Mouse (Mus musculus) MN1 (cell line): Measurements from ENCODE around the gene Hpdl.
A peak's percentile ranks its signal among the peaks of the same experiment; 100 is the strongest.
"Not testable (repeated sequence)": the region's sequence is repeated elsewhere in the genome, so short reads cannot be mapped to it uniquely, and the experiment has no call there.

ENCODE experiments used
- DNase-seq: peaks from one replicate; pipeline ENCODE4 v3.0.0-alpha.2; 2016; ENCODE audit warnings: low spot score

The Hpdl gene

GRCm38 (mm10) chr4:116821694-116822016, at the start of gene Hpdl:
TSS of gene Hpdl (minus strand) at chr4:116821707.
- DNase-seq, result no peak

- DNase-seq, result no peak
These were observed 48.4 kb upstream of the Hpdl start for GRCm38 (mm10) chr4:116869898-116870297.

GRCm38 (mm10) chr4:116862023-116862422, 40.5 kb upstream of the Hpdl start:
- DNase-seq, result no peak

- no peak for DNase-seq
These were observed 38.2 kb upstream of the Hpdl start for GRCm38 (mm10) chr4:116859711-116860110.

- no peak for DNase-seq
These were observed 35.7 kb upstream of the Hpdl start for GRCm38 (mm10) chr4:116857203-116857602.

GRCm38 (mm10) chr4:116854286-116854685, 32.8 kb upstream of the Hpdl start:
- DNase-seq, result no peak

GRCm38 (mm10) chr4:116849901-116850300, 28.4 kb upstream of the Hpdl start:
- no peak for DNase-seq

- DNase-seq, result no peak
These were observed 22.8 kb upstream of the Hpdl start for GRCm38 (mm10) chr4:116844324-116844723.

GRCm38 (mm10) chr4:116840841-116841240, 19.3 kb upstream of the Hpdl start:
- no peak for DNase-seq

GRCm38 (mm10) chr4:116840096-116840495, 18.6 kb upstream of the Hpdl start:
- not testable (repeated sequence) for DNase-seq

- no peak for DNase-seq
These were observed 17.5 kb upstream of the Hpdl start for GRCm38 (mm10) chr4:116838999-116839398.

GRCm38 (mm10) chr4:116830070-116830368, 8.5 kb upstream of the Hpdl start:
- peak; percentile 20 for DNase-seq

- DNase-seq, result no peak
These were observed 8.0 kb upstream of the Hpdl start for GRCm38 (mm10) chr4:116829364-116830069.

- peak; percentile 71 for DNase-seq
These were observed 6.3 kb upstream of the Hpdl start for GRCm38 (mm10) chr4:116827819-116828218.

GRCm38 (mm10) chr4:116824541-116825004, 3.1 kb upstream of the Hpdl start:
- DNase-seq, result peak; percentile 30

- DNase-seq, result peak; percentile 78
These were observed 409 bp downstream of the Hpdl start for GRCm38 (mm10) chr4:116820902-116821693.

GRCm38 (mm10) chr4:116819968-116820901, 1.3 kb downstream of the Hpdl start:
- no peak for DNase-seq

- no peak for DNase-seq
These were observed 4.0 kb downstream of the Hpdl start for GRCm38 (mm10) chr4:116817486-116817885.

GRCm38 (mm10) chr4:116815276-116815675, 6.2 kb downstream of the Hpdl start:
- no peak for DNase-seq

GRCm38 (mm10) chr4:116811012-116811411, 10.5 kb downstream of the Hpdl start:
- no peak for DNase-seq

GRCm38 (mm10) chr4:116807197-116808129, 14.0 kb downstream of the Hpdl start, which contains the start of the genes Toe1 and Mutyh:
TSS of gene Toe1 (minus strand) at chr4:116807640.
TSS of gene Mutyh (plus strand) at chr4:116807723.
- DNase-seq, result peak; percentile 95
